Mouse (Mus musculus): ENCODE measurements around the gene Ccdc88c.
A peak's percentile ranks its signal among the peaks of the same experiment; 100 is the strongest.

Gene Ccdc88c

GRCm38 (mm10) chr12:101028954-101029731 lies at the start of gene Ccdc88c:
TSS of gene Ccdc88c (minus strand) at chr12:101029056.
- DNase-seq = peak; percentile 89

GRCm38 (mm10) chr12:101077955-101078354 lies 49.1 kb upstream of the Ccdc88c start:
- no peak for DNase-seq

DNA sequence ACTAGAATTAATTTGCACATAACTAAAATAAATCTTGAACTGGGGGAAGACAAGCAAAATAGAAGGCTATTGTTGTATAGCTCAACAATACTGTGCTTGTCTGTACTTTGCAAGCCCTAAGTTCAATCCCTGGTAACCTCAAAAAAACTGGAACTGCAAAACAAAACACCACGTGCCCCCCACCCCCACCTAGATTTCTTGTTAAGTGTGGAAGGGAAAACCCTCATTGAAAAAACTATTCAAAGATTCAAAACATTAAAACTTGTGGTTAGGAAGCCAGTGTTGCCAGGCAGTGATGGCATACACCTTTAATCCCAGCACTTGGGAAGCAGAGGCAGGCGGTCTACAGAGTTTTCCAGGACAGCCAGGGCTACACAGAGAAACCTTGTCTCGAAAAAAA lies 46.6 kb upstream of the Ccdc88c start:
- DNase-seq = no peak

DNA sequence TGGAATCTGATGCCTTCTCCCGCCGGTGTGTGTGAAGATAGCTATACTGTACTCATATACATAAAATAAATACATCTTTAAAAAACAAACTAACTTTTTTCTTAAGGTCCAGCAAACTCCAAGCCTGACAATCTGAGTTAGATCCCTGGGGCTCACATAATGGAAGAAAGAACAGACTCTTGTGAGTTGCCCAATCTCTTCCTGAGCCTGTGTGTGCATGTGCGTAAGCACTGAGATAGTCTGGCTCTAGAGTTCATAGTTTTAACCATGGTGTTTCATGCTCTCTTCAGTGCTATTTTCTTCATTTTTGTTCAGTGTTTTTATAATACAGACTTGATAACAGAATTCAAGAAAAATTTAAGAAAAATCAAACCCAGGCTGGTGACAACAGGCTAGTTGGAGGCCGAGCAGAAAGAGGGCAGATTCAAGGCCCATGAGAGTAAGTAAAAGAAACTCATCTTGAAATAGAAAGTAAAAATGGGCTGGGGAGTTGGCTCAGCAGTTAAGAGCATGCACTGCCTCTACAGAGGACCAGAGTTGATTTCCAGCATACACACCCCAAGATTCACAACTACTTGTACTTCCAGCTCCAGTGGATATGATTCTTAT lies 46.1 kb upstream of the Ccdc88c start:
- peak; percentile 21 for DNase-seq

GRCm38 (mm10) chr12:101069813-101070212 lies 41.0 kb upstream of the Ccdc88c start:
- peak; percentile 41 for DNase-seq

DNA sequence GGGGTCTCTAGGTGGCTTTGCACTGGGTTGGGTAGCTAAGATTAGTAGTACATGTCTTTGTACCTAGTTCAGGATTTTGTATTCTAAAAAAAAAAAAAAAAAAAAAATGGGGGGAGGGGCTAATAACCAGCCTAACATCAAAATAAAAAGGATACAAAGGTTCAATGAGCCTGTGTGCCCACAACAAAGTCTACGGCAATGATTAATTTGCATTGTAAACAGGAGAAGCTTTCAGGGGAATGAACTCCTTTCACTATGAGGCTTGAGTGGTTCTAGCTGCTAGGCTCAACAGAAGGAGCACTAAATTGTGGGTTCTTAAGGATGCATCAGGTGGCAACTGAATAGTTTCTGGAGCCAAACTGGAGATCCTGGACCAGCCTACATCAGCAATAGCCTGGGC lies 37.5 kb upstream of the Ccdc88c start:
- no peak for DNase-seq

DNA sequence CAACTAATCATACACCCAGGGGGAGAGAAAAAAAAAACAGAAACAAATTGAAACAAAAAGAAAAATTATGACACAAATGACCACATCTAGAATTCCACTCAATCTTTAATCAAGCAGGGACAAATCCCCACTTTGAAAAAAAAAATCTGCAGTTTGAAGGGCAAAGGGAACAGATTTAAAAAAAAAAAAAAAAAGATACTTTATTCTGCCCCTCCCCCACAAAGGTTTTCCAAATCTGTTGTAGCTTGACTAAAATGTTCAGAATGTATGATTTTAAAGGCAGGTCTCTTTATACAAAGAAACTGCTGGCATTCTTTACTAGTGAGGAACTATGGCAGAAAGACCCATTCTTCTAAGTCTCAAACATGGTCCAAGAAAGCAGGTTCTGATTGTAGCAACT lies 11.1 kb upstream of the Ccdc88c start:
- DNase-seq = no peak

DNA sequence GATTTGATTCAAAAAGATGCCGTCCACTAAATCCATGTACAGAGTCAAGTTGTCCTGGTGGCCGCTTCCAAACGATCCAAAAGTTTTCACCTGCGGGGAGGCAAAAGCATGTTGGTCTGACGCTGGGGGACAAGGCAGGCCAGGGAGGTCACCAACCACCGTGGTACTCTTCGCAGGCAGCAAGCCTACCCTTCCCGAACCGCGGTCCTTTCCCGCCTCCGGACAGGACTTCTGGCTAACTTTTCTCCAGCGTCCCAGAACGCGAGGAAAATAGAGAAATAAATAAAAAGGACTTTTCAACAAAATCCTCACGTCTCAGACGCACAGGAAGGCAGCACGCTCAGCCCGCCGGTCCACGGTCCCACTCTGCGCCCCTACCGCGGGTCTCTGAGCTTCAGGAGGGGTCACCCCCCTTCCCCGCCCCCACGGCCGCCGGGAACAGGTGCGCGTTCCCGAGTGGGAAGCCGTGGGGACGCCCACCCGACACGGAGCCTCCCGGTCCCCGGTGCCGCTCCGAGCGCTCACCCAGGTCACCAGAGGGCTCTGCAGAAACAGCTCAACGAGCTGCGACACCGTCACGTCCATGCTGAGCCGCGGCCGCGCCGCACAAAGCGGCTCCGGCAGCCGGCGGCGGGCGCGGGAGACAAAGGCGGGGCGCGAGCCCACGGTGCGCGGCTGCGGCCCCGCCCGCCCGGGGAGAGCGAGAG lies 456 bp downstream of the Ccdc88c start:
- no peak for DNase-seq

DNA sequence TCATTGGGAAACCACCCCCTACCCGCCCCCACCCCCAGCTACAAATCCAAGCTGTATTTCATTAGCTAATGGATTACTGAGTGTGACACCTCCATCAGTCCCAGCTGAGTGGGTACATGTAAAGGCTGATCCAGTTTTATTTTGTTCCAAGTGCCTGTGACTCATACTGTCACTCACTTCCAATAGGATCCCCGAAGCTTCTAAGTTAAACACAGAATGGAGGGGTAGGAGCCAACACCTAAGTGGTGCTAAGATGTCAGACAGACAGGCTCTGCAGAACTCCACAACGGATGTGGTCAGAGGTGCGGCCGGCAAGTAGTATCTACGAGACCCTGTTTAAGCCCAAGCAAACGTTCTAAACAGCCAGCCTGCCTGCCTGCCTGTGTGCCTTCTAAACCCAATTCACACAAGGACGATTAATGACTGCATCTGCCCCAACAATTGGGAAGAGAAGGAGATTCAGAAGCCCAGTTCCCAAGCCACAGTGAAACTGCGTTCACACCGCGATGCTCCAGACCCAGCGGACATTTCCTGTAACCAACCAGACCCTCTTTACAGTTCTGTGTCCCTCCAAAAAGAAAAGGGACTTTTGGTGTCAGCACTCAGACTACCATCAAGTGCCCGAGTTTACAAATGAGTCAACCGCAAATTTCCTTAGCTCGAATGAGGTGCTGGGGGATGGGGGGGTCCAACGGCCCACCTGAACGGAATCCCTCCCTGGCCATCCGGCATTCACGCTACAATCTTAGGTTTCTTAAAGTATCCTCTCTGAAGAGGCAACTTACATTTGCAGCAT lies 1.2 kb downstream of the Ccdc88c start:
- no peak for DNase-seq

DNA sequence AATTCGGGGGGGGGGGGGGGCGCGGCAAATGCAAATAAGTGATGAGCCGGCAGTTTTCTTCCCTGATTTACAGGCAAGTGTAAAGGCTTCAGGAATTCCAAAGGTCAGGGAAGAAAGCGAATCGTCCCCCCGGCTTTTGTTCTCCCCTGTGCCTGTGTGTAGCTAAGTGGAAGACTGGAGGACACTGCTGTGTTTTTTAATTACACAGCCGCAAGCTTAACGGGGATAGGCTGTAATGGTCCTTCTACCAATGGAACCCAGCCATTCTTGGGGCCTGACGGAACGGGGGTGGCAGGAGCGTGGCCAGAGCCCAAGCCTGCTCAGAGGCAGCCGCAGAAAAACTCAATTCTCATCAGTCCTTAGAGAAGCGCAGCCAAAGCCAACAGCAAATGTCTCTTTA lies 1.9 kb downstream of the Ccdc88c start:
- no peak for DNase-seq

- peak; percentile 68 for DNase-seq
These were observed 2.3 kb downstream of the Ccdc88c start for GRCm38 (mm10) chr12:101026518-101026917.

- no peak for DNase-seq
These were observed 2.8 kb downstream of the Ccdc88c start for GRCm38 (mm10) chr12:101026025-101026424.

- peak; percentile 71 for DNase-seq
These were observed 3.5 kb downstream of the Ccdc88c start for GRCm38 (mm10) chr12:101025379-101025778.

- no peak for DNase-seq
These were observed 4.0 kb downstream of the Ccdc88c start for GRCm38 (mm10) chr12:101024824-101025223.

DNA sequence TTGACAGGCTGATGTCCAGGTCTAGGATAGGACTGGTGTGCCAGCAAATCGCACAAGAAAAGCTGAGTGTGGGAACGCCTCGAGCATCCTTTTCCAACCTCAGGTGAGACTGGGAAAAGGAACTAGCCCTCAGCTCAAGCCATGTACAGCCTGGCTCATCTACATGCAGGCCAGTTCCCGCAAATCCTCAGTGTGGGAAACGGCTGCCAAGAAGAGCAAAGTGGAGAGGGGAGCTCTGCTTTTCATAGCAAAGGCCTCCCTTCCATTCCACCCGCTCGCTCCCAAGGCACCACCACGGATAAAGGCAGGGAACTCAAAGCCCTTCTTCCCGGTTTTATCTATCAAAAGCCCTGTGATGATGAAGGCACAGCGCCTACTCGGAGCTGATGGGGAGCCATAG lies 5.7 kb downstream of the Ccdc88c start:
- no peak for DNase-seq

- no peak for DNase-seq
These were observed 6.5 kb downstream of the Ccdc88c start for GRCm38 (mm10) chr12:101022353-101022752.

- no peak for DNase-seq
These were observed 7.2 kb downstream of the Ccdc88c start for GRCm38 (mm10) chr12:101021484-101022226.

- DNase-seq = no peak
These were observed 8.4 kb downstream of the Ccdc88c start for GRCm38 (mm10) chr12:101020210-101021015.

GRCm38 (mm10) chr12:101019443-101019842 lies 9.4 kb downstream of the Ccdc88c start:
- DNase-seq = no peak

- no peak for DNase-seq
These were observed 9.8 kb downstream of the Ccdc88c start for GRCm38 (mm10) chr12:101019031-101019430.

GRCm38 (mm10) chr12:101017971-101018371 lies 10.9 kb downstream of the Ccdc88c start:
- peak; percentile 68 for DNase-seq

Measured in lung, postnatal 36 days (tissue).